Mouse (Mus musculus) embryo, embryonic 11.5 days (tissue): ENCODE results near the gene Elane.

ENCODE experiments used
- DNase-seq: peaks from one replicate; pipeline ENCODE4 v3.0.0-alpha.2; 2012; ENCODE audit warnings: low read depth, low spot score

Elane gene

DNA sequence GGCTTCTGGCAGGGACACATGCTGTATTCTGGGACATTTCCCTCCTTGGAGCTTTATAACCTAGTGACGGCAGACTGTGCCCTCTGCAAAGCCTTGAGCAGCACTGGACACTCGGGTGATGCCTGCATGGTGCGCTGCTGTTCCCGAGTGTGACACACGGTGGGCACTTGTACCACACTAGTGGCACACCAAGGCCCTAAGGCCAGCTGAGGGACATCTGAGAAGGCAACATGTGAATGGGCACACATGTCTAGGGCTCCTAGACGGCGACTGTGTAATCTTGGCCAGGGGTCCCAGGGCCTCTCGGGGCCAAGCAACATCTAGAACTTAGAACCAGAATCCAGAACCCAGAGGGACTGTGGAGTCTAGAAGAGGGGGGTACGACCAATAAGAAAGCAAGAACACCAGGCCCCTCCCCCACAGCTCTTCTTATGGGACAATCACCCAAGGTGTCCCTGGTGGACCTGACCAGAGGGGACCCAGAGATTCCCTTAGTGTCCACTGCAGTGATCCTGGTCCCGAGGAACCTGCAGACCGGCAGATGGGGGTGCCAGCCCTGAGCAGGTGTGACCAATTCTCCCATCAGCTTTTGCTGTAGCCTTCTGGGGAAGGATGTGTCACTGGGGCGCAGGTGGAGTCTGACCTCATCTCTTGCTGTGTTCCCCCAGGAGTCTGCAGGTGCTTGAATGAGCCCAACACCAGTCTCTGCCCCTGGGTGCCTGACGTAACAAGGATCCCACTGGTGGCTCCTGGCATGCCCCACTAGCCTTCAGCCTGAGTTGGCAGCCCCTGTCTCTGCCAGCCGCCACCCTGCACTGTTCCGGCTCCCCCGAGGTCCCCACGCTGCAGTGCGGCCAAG, 44.1 kb downstream of the Elane start:
- DNase-seq: no peak

DNA sequence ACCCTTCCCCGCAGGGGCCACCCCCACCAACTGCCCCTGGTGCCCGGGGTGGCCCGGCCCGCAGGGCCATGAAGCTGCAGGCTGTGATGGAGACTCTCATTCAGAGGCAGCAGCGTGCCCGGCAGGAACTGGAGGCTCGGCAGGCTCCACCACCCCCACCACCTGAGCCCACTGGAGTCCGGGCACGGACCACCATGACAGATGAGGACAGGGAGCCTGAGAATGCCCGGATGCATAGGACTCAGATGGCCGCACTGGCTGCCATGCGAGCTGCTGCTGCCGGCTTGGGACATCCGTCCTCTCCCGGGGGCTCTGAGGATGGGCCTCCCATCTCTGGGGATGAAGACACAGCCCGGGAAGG, 44.8 kb downstream of the Elane start:
- no peak for DNase-seq

DNA sequence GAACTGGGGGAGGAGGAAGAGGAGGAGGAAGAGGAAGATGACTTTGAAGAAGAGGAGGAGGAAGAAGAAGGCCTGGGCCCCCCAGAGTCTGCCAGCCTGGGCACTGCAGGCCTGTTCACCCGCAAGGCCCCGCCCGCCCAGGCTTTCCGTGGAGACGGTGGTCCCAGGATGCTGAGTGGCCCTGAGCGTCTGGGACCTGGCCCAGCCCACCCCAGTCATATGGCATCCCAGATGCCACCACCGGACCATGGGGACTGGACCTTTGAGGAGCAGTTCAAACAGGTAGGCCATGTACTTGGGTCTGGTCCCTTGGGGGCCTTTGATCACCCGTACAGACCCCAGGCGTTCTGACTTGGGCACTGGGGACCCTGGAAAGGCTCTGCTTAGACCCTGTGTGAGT, 45.8 kb downstream of the Elane start:
- no peak for DNase-seq

DNA sequence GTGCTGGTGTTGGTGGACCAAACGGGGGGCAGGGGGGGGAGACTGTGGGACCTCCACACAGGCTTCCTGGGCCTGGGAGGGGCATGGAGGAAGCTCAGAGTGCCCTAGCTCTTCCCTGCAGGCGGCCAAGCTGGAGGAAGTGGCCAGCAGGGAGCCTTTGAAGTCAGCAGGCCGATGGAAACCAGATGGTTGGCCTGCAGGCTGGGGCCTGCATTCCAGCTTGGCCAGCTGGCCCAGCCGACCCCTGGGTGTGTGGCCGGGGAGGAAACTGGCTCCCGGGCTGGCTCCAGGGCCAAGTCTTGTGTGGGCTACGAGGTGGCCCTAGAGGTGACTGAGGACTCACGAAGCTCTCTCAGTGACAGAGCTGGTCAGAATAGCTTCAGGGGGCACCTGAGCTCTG, 46.7 kb downstream of the Elane start:
- no peak for DNase-seq

DNA sequence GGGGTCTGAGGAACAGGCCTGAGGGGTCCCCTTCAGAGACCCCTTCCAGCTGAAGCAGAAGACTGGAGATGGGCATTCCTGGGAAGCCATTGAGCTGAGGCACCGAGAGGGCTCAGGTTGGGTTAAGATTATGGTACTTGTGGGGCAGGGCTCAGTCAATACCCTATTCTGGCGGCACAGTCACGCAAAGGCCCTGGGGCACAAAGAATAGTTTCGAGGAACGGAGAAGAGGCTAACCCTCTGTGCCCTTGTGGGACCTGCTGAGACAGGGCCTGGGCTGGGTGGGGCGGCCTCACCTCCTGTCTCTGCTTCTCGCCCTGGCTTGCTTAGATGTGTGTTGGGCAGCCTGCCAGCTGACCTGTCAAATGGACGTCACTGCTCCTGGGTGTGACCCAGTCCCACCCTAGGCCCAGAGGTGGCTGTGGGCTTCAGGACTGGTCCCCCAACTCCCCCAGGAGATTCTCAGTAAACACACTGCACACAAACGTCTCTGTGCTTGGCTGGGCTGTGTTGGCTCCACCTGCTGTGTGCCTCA, 47.2 kb downstream of the Elane start:
- DNase-seq: no peak

DNA sequence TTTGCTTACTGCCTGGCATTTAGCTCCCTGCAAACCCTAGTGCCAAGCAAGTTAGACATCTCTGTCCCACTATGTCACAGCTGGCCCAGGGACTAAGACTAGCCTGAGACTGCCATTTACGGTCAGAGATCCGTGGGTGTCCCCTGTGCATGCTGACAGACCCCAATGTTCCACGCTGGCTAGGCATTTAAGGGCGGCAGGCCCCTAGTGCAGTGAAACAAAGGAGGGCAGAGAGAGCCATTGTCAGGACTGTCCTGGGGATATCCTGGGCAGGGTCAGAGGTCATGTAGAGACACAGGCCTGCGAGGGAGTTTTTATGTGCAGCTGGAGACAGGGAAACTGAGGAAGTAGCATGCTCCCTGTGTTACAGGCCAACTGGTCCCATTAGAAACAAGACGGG, 47.8 kb downstream of the Elane start:
- no peak for DNase-seq

DNA sequence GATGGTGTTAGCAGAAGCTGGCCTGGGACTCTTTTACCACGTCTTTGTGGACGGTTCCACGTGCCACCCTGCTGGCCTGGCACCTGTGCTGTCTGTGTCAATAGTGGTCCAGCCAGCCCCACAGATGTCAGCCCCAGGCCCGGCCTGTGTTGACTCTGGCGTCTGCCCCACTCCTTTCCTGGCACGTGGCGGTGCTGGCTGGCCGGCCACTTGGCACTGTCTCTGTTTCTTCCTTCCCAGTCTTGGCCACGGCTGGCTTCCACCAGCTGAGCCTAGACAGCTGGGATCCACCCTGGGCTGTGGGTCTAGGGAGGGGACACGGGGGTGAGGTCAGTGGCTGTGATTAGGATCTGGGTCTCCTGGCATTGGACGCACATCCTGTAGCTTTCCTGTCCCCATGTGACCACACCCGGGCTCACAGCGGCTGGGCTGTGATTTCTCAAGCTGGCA, 48.2 kb downstream of the Elane start:
- no peak for DNase-seq

DNA sequence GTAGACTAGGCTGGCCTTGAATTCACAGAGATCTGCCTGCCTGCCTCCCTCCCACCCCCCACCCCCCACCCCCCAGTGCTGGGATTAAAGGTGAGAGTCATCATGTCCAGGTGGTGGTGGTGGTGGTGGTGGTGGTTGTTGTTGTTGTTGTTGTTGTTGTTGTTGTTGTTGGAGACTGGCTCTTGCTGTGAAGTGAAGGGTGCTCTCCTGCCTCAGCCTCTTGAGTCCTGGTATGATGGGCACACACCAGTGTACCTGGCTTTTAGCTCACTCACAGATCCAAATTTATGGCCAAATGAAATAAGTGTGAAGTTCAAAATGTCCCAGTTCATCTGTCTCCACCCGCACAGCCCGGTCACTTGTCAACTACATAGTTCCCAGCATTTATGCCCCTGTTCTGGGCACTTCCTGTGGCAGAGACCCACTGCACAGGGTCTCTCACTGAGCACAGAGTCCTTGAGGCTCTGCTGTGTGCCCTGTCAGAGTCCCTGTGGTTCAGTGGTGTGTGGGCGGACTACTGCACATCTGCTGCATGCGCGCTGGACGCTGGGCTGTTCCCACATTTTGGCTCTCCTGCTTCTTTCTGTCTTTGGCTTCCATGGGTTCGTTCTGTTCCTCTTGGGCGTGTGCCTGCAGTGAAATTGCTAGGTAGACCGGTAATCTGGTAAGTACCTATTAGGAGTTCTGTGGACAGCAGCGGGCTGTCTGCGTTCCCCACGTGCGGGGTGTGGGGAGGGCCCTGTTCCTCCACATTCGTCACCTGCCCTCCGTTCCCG, 48.9 kb downstream of the Elane start:
- DNase-seq: no peak

DNA sequence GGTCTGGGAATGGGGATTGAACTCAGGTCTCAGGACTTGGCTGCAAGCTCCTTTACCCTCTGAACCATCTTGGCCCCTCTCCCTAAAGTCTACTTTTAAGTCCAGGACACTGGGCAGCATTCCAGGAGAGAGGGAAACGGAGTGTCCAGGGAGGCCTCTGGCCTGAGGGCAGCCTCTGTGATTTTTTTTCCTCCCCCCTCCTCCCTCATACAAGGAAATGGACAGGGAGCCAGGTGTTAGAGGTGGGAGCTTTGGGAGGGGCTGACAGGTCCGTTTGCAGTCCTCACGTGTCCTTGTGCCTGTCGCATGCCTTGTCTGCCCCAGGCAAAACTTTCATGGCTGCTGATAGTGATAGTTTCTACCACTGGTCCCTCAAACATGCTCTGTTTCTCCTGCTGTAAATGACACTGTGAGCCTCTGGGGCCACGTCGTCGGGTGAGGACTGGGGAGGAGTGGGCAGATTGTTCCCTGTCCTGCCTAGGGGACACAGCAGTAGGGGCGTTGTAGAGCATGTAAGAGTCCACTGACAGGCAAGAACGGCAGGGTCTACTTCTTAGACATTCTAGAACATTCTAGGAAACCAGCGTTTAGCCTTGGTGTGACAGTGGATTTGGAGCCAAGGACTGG, 50.4 kb downstream of the Elane start:
- DNase-seq: no peak

DNA sequence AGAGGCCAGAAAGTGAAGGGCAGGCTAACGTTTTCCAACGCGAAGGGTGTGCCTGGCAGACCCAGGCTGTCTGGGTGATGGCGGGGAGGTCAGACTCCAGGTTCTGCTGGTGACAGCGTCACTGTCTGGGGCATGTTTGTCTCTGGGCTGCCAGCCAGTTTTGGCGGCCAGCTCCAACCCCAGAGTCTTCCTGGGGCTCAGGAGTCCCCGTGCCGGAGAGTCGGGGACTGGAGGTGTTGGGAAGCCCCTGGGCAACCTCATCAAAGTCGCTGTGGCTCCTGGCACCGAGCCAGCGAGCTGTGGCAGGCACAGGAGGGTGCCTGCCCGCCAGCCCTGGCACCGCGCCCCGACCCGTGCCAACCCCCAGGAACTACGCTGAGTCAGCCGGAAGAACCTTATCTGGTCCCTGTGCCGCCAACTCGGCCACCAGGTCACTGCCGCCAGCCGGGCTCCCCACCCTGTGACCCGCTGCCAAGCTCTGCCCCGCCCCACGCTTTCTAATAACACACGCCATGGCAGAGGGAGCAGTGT, 50.9 kb downstream of the Elane start:
- DNase-seq: no peak
